Mouse (Mus musculus) right cerebral cortex, postnatal 4 days (tissue): ENCODE results near the gene Rpl10a.
A peak's percentile ranks its signal among the peaks of the same experiment; 100 is the strongest.
"Not testable (repeated sequence)": the region's sequence is repeated elsewhere in the genome, so short reads cannot be mapped to it uniquely, and the experiment has no call there.

Experiments
- DNase-seq: peaks from one replicate; pipeline ENCODE4 v3.0.0-alpha.2; 2022

The Rpl10a gene

GRCm38 (mm10) chr17:28332113-28332914, 4.0 kb downstream of the Rpl10a start:
- no peak for DNase-seq

GRCm38 (mm10) chr17:28332915-28333546, 4.8 kb downstream of the Rpl10a start:
- DNase-seq = no peak

- no peak for DNase-seq
These were observed 7.0 kb downstream of the Rpl10a start for GRCm38 (mm10) chr17:28335267-28335666.

DNA sequence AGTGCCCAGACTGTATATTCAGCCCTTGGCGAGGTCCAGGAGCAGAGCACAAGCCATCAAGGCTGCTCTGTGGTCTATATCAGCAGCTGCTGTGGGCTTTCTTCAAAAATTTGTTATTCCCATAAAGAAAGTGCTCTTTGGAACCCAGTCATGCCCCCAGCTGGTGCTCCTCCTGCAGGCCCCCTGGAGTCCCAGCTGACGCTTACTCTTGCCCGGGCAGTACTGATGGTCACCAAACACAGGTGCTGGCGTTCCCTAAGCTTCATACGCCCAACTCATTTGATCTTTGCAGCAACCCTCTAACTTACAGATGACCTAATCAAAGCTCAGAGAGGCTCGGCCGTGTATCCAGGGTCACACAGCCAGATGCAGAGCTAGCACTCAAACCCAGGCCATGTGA, 9.3 kb downstream of the Rpl10a start:
- no peak for DNase-seq

GRCm38 (mm10) chr17:28340578-28340977, 12.3 kb downstream of the Rpl10a start:
- no peak for DNase-seq

DNA sequence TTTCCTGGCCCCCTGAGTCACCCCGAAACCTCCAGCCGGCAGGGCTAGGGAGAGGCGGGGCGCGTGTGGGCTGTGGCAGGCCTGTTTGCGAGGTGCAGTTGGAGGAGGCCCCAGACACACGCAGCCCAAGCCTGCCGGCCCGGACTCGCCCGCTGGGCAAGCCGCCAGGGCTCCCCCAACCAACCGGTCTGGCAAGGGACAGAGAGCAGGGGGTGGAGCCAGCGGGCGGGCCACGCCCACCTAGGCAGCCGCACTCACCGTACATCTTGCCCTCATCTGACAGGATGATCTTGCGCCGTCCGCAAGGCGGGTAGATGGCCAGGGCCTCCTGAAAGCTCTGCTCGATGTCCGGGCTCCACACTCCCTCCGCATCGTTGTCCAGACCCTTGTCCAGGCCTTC, 12.8 kb downstream of the Rpl10a start:
- DNase-seq = peak; percentile 73

DNA sequence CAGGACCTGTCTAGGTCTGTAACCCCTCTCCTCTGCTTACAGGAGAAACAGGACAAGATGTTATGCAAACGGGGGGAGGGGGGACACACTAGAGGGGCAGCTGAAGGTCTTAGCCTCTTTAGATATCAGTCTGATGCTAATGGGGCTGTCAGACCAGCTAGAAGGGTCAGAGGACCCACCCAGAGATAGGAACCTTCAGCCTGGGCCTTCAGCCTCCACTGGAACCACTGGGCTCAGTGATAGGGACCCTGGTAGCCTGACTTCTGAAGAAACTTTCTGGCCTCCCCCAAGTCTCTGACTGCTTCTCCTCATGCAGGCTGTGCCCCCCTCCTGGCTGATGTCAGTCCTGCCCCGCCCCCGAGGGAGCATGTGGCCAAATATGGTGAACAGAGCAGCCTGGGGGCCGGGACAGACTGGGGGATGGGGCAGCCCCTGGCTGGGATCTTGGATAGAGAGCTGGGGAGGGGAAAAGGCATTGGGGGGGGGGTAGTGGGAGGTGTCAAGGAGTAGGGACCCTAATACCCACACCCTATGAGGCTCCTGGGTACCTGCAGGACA, 15.9 kb downstream of the Rpl10a start:
- no peak for DNase-seq

DNA sequence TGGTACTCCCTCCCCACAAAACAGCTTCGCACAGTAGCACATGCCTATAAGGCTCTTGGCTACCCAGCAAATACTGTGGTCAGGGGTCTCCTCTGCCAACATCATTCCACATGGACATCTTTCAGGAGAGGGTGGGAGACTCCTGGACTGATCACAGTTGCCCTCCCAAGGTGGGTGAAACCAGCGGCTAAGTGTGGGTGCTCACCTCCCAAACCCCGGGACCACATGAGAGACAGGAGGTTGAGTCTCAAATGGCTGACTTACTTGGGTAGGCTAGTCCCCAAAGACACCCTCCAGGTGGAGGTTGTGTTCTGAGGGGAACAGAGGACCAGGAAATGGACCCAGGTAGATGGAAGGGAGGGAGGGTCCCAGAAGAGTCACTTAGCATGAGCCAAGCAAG, 16.4 kb downstream of the Rpl10a start:
- no peak for DNase-seq

DNA sequence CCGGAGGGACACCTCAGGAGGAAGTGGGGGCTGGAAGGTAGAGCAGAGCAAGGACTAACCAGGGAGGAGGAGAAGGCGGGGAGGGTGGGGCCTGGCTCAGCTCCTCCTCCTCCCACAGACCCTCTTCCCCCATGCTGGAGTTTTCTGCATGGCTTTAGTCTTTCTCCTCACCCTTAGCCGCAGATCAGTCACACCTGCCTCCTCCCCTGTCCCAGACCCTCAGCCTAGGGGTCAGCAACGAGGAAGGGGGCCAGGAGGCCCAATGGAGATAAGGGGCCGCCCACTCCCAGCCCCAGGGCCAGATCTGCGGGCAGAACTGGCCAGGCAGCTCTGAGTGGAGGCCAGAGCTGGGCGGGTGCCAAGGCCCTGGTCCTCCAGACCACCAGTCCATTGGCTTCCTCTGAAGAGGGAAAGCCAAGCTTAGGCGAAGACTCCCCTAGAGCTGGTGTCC, 17.0 kb downstream of the Rpl10a start:
- DNase-seq = peak; percentile 42

DNA sequence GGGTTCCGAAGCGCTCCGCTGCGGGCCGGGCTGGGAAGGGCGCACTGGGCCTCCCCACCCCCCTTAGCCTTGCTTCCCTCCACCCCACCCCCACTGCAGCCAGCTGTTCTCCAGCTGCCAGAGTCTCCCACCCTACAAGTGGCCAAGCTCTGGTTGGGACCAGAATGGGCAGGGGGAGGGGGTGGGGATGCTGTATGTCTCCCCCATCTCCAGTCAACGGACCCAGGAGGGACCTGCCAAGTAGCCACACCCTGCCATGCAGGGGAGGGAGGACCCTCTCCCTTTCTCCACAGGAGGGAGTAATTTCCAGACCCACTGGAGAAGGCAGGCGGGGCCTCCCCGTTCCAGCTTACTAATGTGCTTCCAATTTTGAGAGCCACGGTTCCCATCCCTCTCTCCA, 17.6 kb downstream of the Rpl10a start:
- no peak for DNase-seq

GRCm38 (mm10) chr17:28347327-28347726, 19.1 kb downstream of the Rpl10a start:
- DNase-seq = no peak

GRCm38 (mm10) chr17:28348211-28348610, 19.9 kb downstream of the Rpl10a start:
- no peak for DNase-seq

DNA sequence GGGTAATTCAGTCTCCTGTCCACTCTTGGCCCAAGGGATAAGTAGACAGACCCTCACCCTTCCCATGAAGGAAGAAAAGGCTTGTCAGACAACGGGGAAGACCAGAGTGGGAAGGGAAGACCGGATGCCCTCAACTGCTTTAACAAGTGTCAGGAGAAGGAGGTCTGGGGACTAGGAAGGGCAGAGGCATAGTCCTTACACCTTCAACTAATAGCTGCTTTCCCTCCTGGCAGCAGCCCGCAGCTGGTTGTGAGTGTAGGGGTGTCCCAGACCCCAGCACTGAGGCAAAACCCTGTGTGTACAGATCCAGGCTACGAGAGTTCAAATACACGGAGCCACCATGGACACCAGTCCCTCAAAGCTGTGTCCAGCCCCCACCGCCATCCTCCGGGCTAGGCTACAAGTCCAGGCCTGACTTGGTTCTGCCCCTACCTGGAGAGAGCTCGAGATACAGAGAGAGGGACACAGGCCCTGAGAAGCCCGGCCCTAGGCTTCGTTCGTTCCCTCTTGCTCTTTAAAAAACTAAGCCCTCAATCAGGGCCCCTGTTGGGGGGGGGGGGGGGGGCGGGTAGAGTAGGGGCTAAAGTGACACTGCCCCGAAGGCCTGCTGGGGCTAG, 21.1 kb downstream of the Rpl10a start:
- no peak for DNase-seq

DNA sequence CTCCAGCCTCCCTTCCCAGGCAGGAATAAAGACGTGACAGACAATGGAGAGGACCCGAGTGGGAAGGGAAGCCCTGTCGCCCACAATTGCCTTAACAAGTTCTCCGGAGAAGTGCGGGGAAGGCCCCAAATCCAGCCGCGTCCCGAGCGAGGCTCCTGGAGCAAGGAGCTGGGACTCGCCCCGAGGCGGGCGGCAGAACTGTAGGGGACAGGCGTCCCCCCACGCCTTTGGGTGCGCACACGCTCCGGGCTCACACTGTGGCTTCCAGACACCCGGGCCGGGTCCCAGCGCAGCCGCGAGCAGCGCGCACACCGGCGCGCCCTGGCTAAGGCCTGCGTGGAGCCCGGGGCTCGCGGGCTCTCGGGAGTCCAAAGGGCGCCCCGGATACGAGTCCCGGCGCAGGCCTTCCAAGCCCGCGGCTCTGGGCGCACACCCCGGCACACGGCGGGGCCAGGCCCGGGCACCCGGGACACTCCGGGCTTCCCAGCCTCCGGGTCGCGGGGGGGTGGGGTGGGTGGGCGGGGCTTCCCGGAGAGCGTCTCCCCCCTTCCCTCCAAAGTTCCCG, 21.7 kb downstream of the Rpl10a start:
- no peak for DNase-seq

GRCm38 (mm10) chr17:28350466-28351352, 22.4 kb downstream of the Rpl10a start, which contains the start of gene Tead3:
TSS of gene Tead3 (minus strand) at chr17:28350817.
- DNase-seq = peak; percentile 73

- DNase-seq = no peak
These were observed 23.2 kb downstream of the Rpl10a start for GRCm38 (mm10) chr17:28351353-28351890.

DNA sequence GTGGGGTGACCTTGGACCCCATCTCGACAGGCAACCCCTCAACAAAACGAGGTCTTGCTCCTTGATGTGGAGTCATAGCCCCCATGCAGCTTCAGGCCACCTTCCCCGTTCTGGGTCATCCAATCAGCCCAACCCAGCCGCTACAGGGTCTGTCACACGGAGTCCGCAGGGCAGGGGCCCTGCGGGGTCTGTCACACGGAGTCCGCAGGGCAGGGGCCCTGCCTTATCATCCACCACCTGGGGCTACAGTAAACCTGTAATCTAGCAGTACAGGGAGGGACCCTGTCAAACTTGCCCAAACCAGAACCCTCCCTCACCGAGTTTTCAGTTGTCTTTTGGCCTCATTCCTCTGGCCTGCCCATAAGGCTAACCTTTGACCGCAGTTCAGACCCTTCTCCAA, 23.7 kb downstream of the Rpl10a start:
- no peak for DNase-seq

GRCm38 (mm10) chr17:28355871-28356270, 27.6 kb downstream of the Rpl10a start:
- no peak for DNase-seq

GRCm38 (mm10) chr17:28358576-28359261, 30.4 kb downstream of the Rpl10a start:
- DNase-seq = not testable (repeated sequence)

DNA sequence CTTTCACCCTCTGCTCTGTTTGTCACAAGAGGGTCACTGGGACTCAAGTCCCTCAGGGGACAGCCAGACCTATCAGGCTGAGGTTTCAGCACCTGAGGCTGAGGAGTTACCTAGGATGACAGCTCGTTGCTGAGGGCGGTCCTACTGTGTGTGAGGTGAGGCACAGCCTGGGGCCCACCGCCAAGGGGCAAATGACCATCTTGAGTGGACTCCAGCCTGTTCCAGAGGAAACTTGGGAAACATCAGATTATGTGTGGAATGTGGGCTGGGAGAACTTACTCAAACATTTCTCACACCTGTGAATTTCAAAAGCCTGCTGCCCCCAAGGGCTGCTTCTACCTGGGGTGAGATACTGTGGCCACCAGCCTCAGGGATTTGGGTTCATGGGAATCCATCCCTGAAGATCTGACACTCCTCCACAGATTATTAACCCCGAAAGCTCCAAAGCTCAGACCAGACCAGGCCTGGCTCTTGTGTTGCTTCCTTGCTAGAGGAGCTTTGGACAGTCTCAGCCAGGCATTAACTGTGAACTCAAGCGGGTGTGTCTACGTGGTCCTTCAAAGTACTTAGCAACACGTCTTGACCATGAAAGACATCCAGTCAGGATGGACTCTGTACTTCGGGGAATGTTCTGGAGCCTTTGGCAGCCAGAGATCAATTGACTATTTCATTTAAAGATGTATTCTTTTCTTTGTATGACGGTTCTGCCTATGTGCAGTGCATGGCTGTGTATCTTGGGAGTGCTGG, 32.4 kb downstream of the Rpl10a start:
- no peak for DNase-seq
